Mouse (Mus musculus) ES-Bruce4 (cell line): ENCODE results near the gene Noxo1. TPM values are rescaled to one million over a fixed set of nuclear protein-coding genes. Genes with fewer than 3 reads are reported as not detected.
"Not testable (repeated sequence)": the region's sequence is repeated elsewhere in the genome, so short reads cannot be mapped to it uniquely, and the experiment has no call there.

ENCODE experiments used
- H3K27ac ChIP-seq: 2 replicates; pipeline ENCODE4 v1.5.1; 2012; ENCODE audit warnings: low read length, inconsistent platforms; ENCODE audit not compliant: insufficient read depth
- H3K27me3 ChIP-seq: 2 replicates; pipeline ENCODE4 v1.6.1; 2012; ENCODE audit warnings: mild to moderate bottlenecking, low read length, inconsistent platforms; ENCODE audit not compliant: control insufficient read depth, poor library complexity, insufficient read depth, severe bottlenecking
- H3K36me3 ChIP-seq: 2 replicates; pipeline ENCODE4 v1.6.1; 2012; ENCODE audit warnings: inconsistent platforms, mild to moderate bottlenecking, low read length, moderate library complexity; ENCODE audit not compliant: control insufficient read depth, poor library complexity, insufficient read depth, severe bottlenecking
- H3K4me1 ChIP-seq: one replicate; pipeline ENCODE4 v1.8.1; 2011; ENCODE audit warnings: low read length; ENCODE audit not compliant: control insufficient read depth, insufficient read depth
- H3K4me3 ChIP-seq: 2 replicates; pipeline ENCODE4 v1.5.1; 2011; ENCODE audit warnings: low read depth, mild to moderate bottlenecking, low read length
- H3K9ac ChIP-seq: 2 replicates; pipeline ENCODE4 v1.6.1; 2012; ENCODE audit warnings: low read depth, mild to moderate bottlenecking, inconsistent platforms; ENCODE audit not compliant: poor library complexity, severe bottlenecking
- H3K9me3 ChIP-seq: replicated peaks from 2 replicates; pipeline ENCODE4 v1.6.1; 2012; ENCODE audit warnings: mild to moderate bottlenecking, low read length, inconsistent platforms; ENCODE audit not compliant: control insufficient read depth, poor library complexity, insufficient read depth, severe bottlenecking
- CTCF ChIP-seq: IDR thresholded peaks from one replicate; pipeline ENCODE4 v1.8.1; 2011; ENCODE audit warnings: low read depth, low read length
- EP300 ChIP-seq: IDR thresholded peaks from 2 replicates; pipeline ENCODE4 v1.6.1; 2011; ENCODE audit warnings: low read depth, low read length; ENCODE audit not compliant: insufficient read depth
- POLR2A ChIP-seq: IDR thresholded peaks from one replicate; pipeline ENCODE4 v1.8.1; 2011; ENCODE audit warnings: low read length; ENCODE audit not compliant: insufficient read depth
- polyA plus RNA-seq: library from polyadenylated mRNA; stranded (reverse); fragments of >200 nt; gene quantifications from 2 replicates; pipeline ENCODE4 v1.2.4, GENCODE M21; 2011; ENCODE audit warnings: low read depth; ENCODE audit not compliant: missing spikeins, insufficient read depth, insufficient read length

Gene Noxo1
- polyA plus RNA-seq, 1 experiment, result 2.3 TPM

GRCm38 (mm10) chr17:24667416-24667815, 28.6 kb upstream of the Noxo1 start:
- H3K4me3 ChIP-seq, result no peak overlapping the region
- no peaks in the 10 kb centered on the region for H3K9me3 ChIP-seq
- no peaks in the 10 kb centered on the region for H3K27me3 ChIP-seq
- H3K9ac ChIP-seq, result no peak overlapping the region
- TF ChIP-seq POLR2A (no peak), CTCF (peak; percentile 53), EP300 (no peak)
- H3K36me3 ChIP-seq, result no peaks in the 10 kb centered on the region
- H3K4me1 ChIP-seq, result peaks cover 2% of the 10 kb centered on the region
- H3K27ac ChIP-seq, result 0 out of 2 replicates have a peak overlapping the region, but pooled peaks have one; percentile 19

- peak overlapping the region; percentile 89 for H3K4me3 ChIP-seq
- not testable (repeated sequence) for H3K4me1 ChIP-seq, H3K27me3 ChIP-seq, H3K9me3 ChIP-seq, H3K36me3 ChIP-seq
- peak overlapping the region; percentile 94 for H3K9ac ChIP-seq
- H3K27ac ChIP-seq, result peak overlapping the region; percentile 66
Measured at GRCm38 (mm10) chr17:24669214-24669544, 26.9 kb upstream of the Noxo1 start.

GRCm38 (mm10) chr17:24669545-24670245, 26.3 kb upstream of the Noxo1 start, which contains the start of gene Zfp598:
TSS of gene Zfp598 (plus strand) at chr17:24669687.
- Histone ChIP-seq H3K9me3 (no peaks in the 10 kb centered on the region), H3K4me1 (peaks cover 2% of the 10 kb centered on the region), H3K4me3 (peak within 1 kb of the TSS; percentile 98), H3K27me3 (no peaks in the 10 kb centered on the region), H3K27ac (peak within 1 kb of the TSS; percentile 66), H3K36me3 (no peaks in the 10 kb centered on the region), H3K9ac (peak within 1 kb of the TSS; percentile 94)
- TF ChIP-seq CTCF (no peak), POLR2A (peak; percentile 16), EP300 (0 out of 2 replicates have a peak, but pooled peaks have one; percentile 26)

- Histone ChIP-seq H3K27ac (peak overlapping the region; percentile 64), H3K4me3 (peak overlapping the region; percentile 98), H3K27me3 (no peaks in the 10 kb centered on the region), H3K9me3 (no peaks in the 10 kb centered on the region), H3K4me1 (peaks cover 2% of the 10 kb centered on the region), H3K36me3 (no peaks in the 10 kb centered on the region), H3K9ac (peak overlapping the region; percentile 94)
- TF ChIP-seq POLR2A, result no peak
- TF ChIP-seq CTCF, result no peak
- TF ChIP-seq EP300, result no peak
Measured at GRCm38 (mm10) chr17:24670246-24670844, 25.7 kb upstream of the Noxo1 start.

- H3K36me3 ChIP-seq, result 0 out of 2 replicates have a peak, but pooled peaks cover under 1% of the 10 kb centered on the region
- no peak for TF ChIP-seq POLR2A
- no peak for TF ChIP-seq CTCF
- TF ChIP-seq EP300, result no peak
- H3K4me3 ChIP-seq, result no peak overlapping the region
- H3K27me3 ChIP-seq, result no peaks in the 10 kb centered on the region
- no peak overlapping the region for H3K9ac ChIP-seq
- no peak overlapping the region for H3K27ac ChIP-seq
- H3K4me1 ChIP-seq, result peaks cover 2% of the 10 kb centered on the region
- H3K9me3 ChIP-seq, result no peaks in the 10 kb centered on the region
Measured at GRCm38 (mm10) chr17:24671346-24671745, 24.7 kb upstream of the Noxo1 start.

- H3K9ac ChIP-seq, result 0 out of 2 replicates have a peak overlapping the region, but pooled peaks have one; percentile 1
- no peak overlapping the region for H3K27ac ChIP-seq
- no peak for TF ChIP-seq EP300
- no peak for TF ChIP-seq POLR2A
- H3K36me3 ChIP-seq, result 0 out of 2 replicates have a peak, but pooled peaks cover 5% of the 10 kb centered on the region
- H3K27me3 ChIP-seq, result no peaks in the 10 kb centered on the region
- peaks cover 2% of the 10 kb centered on the region for H3K4me1 ChIP-seq
- no peaks in the 10 kb centered on the region for H3K9me3 ChIP-seq
- H3K4me3 ChIP-seq, result peak overlapping the region; percentile 24
Measured at GRCm38 (mm10) chr17:24672141-24672540, 23.9 kb upstream of the Noxo1 start.
